Mouse (Mus musculus) heart, adult 2 months (tissue): ENCODE measurements around the gene Myof.

Experiments
- CTCF ChIP-seq: fragments of 200-600 bp; IDR thresholded peaks from 2 replicates; pipeline ENCODE4 v1.8.1; 2022; ENCODE audit warnings: antibody characterized with exemption, mild to moderate bottlenecking, moderate library complexity
- EP300 ChIP-seq: fragments of 200-500 bp; IDR thresholded peaks from 2 replicates; pipeline ENCODE4 v1.6.1; 2011; ENCODE audit warnings: low read depth, low read length, control low read depth; ENCODE audit not compliant: insufficient read depth
- POLR2A ChIP-seq: fragments of 200-500 bp; IDR thresholded peaks from 2 replicates; pipeline ENCODE4 v1.6.1; 2011; ENCODE audit warnings: mild to moderate bottlenecking, low read depth, low read length, control low read depth; ENCODE audit not compliant: insufficient read depth

DNA sequence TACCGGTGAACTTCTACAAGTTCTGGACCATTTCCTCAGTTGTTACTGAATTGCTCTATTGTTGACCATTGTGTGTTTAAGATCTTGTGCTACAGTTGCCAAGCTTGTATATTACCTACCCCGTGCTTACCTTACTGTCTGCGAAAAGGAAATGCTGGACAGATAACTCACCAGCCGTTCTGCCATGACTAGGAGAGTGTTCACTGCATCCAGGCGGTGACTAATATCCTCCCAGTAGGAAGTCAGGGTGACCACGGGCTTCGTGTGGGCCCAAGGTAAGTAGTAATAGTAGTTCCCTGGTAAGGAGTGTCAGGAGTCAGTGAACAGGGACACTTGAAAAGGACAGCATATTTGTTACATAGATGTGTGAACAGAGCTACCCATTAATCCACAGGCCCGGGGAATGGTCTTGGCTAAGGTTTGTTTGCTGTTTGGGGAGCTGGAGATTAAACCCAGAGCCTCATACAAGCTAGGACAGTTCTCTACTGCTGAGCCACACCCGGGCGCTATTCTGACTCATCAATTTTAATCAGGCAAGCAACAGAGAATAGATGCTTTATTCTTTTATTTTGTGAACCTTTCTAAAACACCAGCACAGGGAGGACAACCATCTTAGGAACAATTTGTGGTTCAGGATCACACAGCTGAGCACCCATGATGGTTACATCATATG, 83.7 kb downstream of the Myof start:
- TF ChIP-seq EP300 (no peak), CTCF (no peak), POLR2A (no peak)
